Mouse (Mus musculus) stomach, embryonic 16.5 days (tissue): ENCODE results near the gene Tmem8b. TPM values are rescaled to one million over a fixed set of nuclear protein-coding genes. Genes with fewer than 3 reads are reported as not detected.

Experiments used
- ATAC-seq: fragments of 200-750 bp; cut with Nextera tagmentation; 2 replicates; pipeline ENCODE4 v1.8.0; 2017; ENCODE audit warnings: moderate number of reproducible peaks, moderate TSS enrichment; ENCODE audit not compliant: insufficient read depth, low FRiP score
- H3K27ac ChIP-seq: fragments of 300-500 bp; sonication (generic); 2 replicates; pipeline ENCODE4 v1.5.1; 2014; ENCODE audit warnings: low read length
- H3K27me3 ChIP-seq: fragments of 300-500 bp; sonication (generic); 2 replicates; pipeline ENCODE4 v1.6.1; 2014; ENCODE audit warnings: low read length, control low read depth, mixed read lengths; ENCODE audit not compliant: control insufficient read depth, insufficient read depth
- H3K36me3 ChIP-seq: fragments of 300-500 bp; sonication (generic); 2 replicates; pipeline ENCODE4 v1.6.1; 2014; ENCODE audit warnings: low read length; ENCODE audit not compliant: control insufficient read depth, insufficient read depth
- H3K4me1 ChIP-seq: fragments of 300-500 bp; sonication (generic); 2 replicates; pipeline ENCODE4 v1.6.1; 2014; ENCODE audit warnings: low read length, control low read depth, mixed read lengths; ENCODE audit not compliant: control insufficient read depth, insufficient read depth
- H3K4me2 ChIP-seq: fragments of 300-500 bp; sonication (generic); 2 replicates; pipeline ENCODE4 v1.6.1; 2014; ENCODE audit warnings: low read depth, low read length, mixed read lengths
- H3K4me3 ChIP-seq: fragments of 300-500 bp; sonication (generic); replicated peaks from 2 replicates; pipeline ENCODE4 v1.5.1; 2014; ENCODE audit warnings: mild to moderate bottlenecking, low read length
- H3K9ac ChIP-seq: fragments of 300-500 bp; sonication (generic); 2 replicates; pipeline ENCODE4 v1.6.1; 2014; ENCODE audit warnings: low read length
- H3K9me3 ChIP-seq: fragments of 300-500 bp; sonication (generic); replicated peaks from 2 replicates; pipeline ENCODE4 v1.6.1; 2016; ENCODE audit warnings: low read length, control low read depth; ENCODE audit not compliant: control insufficient read depth
- WGBS: fragments of 180-500 bp; shearing (Covaris S2); extraction: QIAGEN DNeasy Blood & Tissue Kit; methylation state at CpG from one replicate; pipeline ENCODE4 v1.1.7; 2014; 5-methylcytosine and 5-hydroxymethylcytosine counted together
- polyA plus RNA-seq: library from polyadenylated mRNA; unstranded; fragments of >200 nt; fragmentation: Nextera tagmentation; extraction: Ambion mirVana; gene quantifications from 2 replicates; pipeline ENCODE4 v1.2.1, GENCODE M21; 2015

Tmem8b gene
- polyA plus RNA-seq, 1 experiment from 2014 or later = 3.5 TPM

DNA sequence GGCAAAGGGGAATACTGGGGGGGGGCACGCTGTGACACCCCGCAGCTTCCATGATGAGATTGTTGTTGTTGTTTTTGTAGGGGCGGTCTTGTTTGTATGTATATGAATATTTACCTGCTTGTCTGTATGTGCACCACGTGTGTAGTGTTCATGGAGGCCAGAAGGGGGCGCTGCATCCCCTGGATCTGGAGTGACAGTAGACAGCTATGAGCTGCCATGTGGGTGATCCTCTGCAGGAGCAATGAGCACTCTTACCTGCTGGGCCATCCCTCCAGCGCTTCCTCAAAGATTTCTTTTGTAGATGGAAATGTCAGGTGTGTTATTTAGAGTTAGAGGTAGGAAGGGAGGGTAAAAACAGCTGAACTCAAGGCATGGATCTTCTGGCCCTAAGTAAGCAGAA is 34.7 kb downstream of the Tmem8b start:
- no peaks in the 10 kb centered on the region for H3K4me1 ChIP-seq
- H3K9me3 ChIP-seq = no peaks in the 10 kb centered on the region
- no peaks in the 10 kb centered on the region for H3K27me3 ChIP-seq
- no peak overlapping the region for H3K4me3 ChIP-seq
- H3K27ac ChIP-seq = no peak overlapping the region
- H3K36me3 ChIP-seq = no peaks in the 10 kb centered on the region
- ATAC-seq = no peak
- H3K9ac ChIP-seq = no peak overlapping the region
- WGBS = 79% methylated on average over 6 of the region's 6 CpGs
- no peak overlapping the region for H3K4me2 ChIP-seq

DNA sequence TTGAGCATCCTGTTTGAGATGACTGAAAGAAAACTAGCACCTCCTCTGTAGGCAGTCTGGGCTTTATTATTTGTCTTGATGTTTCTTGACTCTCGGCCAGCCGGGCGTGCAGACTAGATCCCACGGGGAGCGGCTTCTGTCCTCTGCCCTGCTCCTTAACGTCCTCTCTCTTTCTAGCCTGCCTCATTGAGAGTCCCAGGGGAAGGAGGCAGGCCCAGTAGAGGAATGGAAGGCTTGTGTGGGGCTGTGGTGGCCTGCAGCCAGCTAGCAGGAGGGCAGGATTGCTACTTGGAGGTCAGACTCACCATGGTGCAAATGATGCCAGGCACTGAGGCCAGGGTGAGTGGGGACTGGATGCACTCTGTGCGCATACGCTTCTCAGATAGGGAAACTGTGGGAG is 35.1 kb downstream of the Tmem8b start:
- WGBS = 67% methylated on average over 8 of the region's 8 CpGs

DNA sequence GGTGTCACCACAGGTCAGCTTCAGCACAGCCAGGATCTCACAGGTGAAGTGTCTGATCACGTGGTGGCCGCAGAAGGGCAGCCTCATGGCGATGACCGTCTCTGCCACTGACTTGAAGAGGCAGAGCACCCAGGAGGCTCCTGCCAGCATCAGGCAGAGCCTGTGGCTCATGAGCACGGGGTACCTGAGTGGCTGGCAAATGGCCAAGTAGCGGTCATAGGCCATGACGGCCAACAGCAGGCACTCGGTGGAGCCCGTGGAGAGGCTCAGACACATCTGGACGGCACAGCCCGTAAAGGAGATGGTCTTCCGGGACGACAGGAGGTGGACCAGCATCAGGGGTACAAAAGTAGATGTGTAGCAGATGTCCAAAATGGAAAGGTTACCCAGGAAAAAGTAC is 37.2 kb downstream of the Tmem8b start:
- WGBS = 73% methylated on average over 13 of the region's 13 CpGs
- Histone ChIP-seq H3K27ac (no peak overlapping the region), H3K9ac (no peak overlapping the region), H3K4me2 (no peak overlapping the region), H3K36me3 (no peaks in the 10 kb centered on the region), H3K4me1 (no peaks in the 10 kb centered on the region), H3K27me3 (no peaks in the 10 kb centered on the region), H3K9me3 (no peaks in the 10 kb centered on the region), H3K4me3 (no peak overlapping the region)
- ATAC-seq = no peak; the same call in 1 of the 2 replicates

More for the DNA sequence above, 35.1 kb downstream of the Tmem8b start:
- Histone ChIP-seq H3K36me3 (no peaks in the 10 kb centered on the region), H3K9ac (no peak overlapping the region), H3K4me3 (no peak overlapping the region), H3K27ac (no peak overlapping the region), H3K27me3 (no peaks in the 10 kb centered on the region), H3K4me2 (no peak overlapping the region), H3K4me1 (no peaks in the 10 kb centered on the region), H3K9me3 (no peaks in the 10 kb centered on the region)
- no peak for ATAC-seq

DNA sequence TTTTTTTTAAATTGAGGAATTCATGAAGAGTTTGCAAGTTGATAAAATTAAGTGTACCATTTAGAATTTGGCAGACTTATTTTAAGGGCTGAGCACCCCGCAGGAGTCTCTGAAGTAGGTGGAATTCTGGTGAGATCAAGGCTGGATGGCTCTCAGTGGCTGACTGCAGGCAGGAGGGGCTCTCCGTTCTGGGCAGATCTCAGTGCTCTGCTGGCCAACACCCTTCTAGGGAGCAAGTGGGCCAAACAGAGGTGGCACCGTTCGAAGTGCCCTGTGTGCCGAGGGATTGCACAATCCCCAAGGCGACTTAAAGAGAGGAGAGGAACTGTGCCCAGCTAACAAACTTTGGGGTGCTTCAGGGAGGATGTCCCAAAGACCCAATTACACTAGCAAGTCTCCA is 41.1 kb downstream of the Tmem8b start, which contains the start of gene Olfr71:
Olfr71 (minus strand) TSS at position 387 of the 400 bp plus-strand sequence.
- Histone ChIP-seq H3K27ac (no peak within 1 kb of the TSS), H3K36me3 (no peaks in the 10 kb centered on the region), H3K9ac (no peak within 1 kb of the TSS), H3K4me1 (no peaks in the 10 kb centered on the region), H3K4me3 (no peak within 1 kb of the TSS), H3K27me3 (no peaks in the 10 kb centered on the region), H3K4me2 (no peak within 1 kb of the TSS), H3K9me3 (no peaks in the 10 kb centered on the region)
- 69% methylated on average over 6 of the region's 6 CpGs for WGBS
- no peak for ATAC-seq

DNA sequence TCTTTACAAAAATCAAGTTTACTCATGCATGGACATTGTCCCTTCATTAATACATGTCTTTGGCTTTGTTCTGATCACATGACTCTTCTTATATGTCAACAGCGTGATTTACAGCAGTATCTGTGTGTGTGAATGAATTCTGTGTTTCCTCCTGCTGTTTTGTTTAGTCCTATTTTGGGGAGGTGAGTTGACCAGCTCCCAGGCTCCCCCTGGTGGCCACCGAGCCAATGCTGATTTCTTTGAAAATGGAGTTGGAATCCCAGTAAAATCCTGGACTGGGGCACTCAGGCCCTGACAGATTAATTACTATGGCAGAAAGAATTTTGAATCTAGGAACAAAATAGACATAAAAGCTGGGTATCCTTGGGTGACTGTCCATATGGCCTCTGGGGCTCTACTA is 43.0 kb downstream of the Tmem8b start:
- Histone ChIP-seq H3K4me2 (no peak overlapping the region), H3K4me3 (no peak overlapping the region), H3K36me3 (no peaks in the 10 kb centered on the region), H3K9ac (no peak overlapping the region), H3K4me1 (no peaks in the 10 kb centered on the region), H3K27me3 (no peaks in the 10 kb centered on the region), H3K9me3 (no peaks in the 10 kb centered on the region), H3K27ac (no peak overlapping the region)
- WGBS = 1% methylated on average over 2 of the region's 2 CpGs
- ATAC-seq = no peak

DNA sequence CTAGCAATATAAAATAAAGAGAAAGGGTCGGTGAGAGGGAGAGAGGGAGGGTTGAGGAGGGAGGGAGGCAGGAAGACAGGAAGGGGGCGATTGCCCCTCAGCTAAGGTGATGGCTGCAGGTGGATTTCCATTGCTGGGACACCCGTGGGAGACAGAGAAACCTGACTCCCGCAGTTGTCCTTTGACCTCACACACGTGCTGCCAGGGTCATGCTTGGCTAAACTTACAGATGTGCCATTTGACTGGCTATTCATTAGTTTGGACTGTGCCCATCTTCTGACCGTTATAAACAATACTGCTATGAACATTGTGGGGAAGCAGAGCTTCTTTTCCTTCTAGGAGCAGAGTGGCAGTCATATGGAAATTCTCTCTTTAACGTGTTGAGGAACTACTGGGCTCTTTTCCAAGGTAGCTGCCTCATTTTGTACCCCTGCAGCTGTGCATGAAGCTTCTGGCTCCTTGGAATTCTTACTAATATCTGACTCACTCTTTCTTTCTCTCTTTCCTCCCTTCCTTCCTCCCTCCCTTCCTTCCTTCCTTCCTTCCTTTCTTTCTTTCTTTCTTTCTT is 45.0 kb downstream of the Tmem8b start:
- Histone ChIP-seq H3K9me3 (no peaks in the 10 kb centered on the region), H3K36me3 (no peaks in the 10 kb centered on the region), H3K4me2 (no peak overlapping the region), H3K27ac (no peak overlapping the region), H3K4me3 (no peak overlapping the region), H3K27me3 (no peaks in the 10 kb centered on the region), H3K9ac (no peak overlapping the region), H3K4me1 (no peaks in the 10 kb centered on the region)
- 38% methylated on average over 7 of the region's 7 CpGs for WGBS
- ATAC-seq = 0 out of 2 replicates have a peak, but pooled peaks have one; percentile 33

DNA sequence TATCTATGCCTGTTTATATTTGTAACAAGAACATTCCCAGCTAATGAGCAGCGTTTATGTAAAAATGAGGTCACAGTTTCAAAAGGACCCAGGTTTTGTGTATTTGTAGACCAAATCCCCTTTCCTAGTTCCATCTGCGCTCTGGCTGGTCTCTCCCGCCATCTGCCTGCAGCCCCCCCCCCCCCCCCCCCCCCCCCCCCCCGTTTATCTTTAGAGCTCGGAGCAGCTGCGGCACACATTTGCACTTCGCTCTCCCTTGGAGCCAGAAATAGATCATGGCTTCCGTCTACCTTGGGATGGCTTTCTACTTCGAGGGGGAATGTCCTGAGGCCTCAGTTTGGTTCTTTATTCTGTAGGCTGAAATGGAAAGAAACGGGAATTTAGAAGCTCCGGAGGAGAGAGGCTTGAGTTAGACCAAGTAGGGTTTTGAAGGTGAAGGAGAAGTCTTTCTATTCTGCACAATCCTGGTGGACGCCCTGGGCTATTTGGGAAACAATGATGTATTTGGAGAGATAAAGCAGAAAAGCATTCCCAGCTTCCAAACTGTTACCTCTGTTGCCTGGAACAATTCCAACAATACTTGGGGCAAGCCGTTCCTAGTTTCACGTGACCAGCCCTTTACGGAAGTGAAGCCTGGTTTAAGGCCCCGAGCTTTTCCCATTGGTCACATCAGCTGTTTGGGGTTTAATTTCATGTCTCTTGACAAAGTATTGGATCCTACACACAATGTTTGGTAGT is 51.9 kb downstream of the Tmem8b start:
- H3K27ac ChIP-seq = peak overlapping the region; percentile 66; the same call in 1 of the 2 replicates
- 40% methylated on average over 15 of the region's 16 CpGs for WGBS

DNA sequence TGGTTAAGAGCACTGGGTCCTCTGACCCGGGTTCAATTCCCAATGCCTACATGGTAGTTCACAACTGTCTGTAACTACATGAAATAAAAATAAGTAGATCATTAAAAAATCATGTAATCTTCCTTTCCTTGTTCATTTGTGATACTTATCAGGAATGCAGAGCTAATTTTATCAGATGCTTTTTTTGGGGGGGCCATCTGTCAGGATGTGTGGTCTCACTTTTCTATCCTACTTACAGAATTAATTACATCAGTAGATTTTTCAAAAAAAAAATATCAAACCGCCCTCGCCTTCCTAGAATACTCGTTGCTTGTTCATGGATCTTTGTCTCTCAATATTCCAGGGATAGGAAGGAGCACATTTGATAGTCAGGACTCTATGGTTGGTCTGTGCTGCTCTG is 53.4 kb downstream of the Tmem8b start:
- Histone ChIP-seq H3K27ac (no peak overlapping the region), H3K9me3 (no peaks in the 10 kb centered on the region), H3K4me3 (no peak overlapping the region), H3K36me3 (no peaks in the 10 kb centered on the region), H3K9ac (no peak overlapping the region), H3K4me2 (no peak overlapping the region), H3K27me3 (no peaks in the 10 kb centered on the region), H3K4me1 (peaks cover 10% of the 10 kb centered on the region)
- no peak for ATAC-seq
- WGBS = 83% methylated on average over 4 of the region's 4 CpGs

More for the DNA sequence above, 51.9 kb downstream of the Tmem8b start:
- ATAC-seq = no peak
- Histone ChIP-seq H3K4me1 (no peaks in the 10 kb centered on the region), H3K27me3 (no peaks in the 10 kb centered on the region), H3K9ac (no peak overlapping the region), H3K9me3 (no peaks in the 10 kb centered on the region), H3K4me2 (no peak overlapping the region), H3K36me3 (no peaks in the 10 kb centered on the region), H3K4me3 (no peak overlapping the region)

DNA sequence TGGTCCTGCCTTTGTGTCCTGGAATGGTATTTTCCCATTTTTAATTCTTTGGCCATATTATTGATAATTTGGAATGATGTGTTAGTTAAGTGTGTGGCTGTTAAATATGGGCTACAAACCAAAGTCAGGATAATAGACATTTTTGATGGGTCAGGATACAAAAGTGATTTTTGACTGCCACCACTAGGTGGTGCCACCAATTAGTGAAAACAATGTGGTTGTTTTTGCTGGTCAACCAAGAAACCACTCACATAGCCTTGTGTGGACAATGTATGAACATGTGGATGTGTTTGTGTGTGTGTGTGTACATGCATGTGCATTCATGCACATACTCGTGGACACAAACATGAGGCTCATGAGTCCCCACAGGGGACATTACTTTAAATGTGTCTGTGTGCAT is 56.0 kb downstream of the Tmem8b start:
- Histone ChIP-seq H3K4me1 (peaks cover 36% of the 10 kb centered on the region), H3K4me2 (no peak overlapping the region), H3K36me3 (no peaks in the 10 kb centered on the region), H3K9me3 (no peaks in the 10 kb centered on the region), H3K9ac (no peak overlapping the region), H3K27me3 (no peaks in the 10 kb centered on the region), H3K27ac (no peak overlapping the region), H3K4me3 (no peak overlapping the region)
- 25% methylated on average over 1 of the region's 1 CpGs for WGBS
- no peak for ATAC-seq
